Mouse (Mus musculus): ENCODE results near the gene Ears2.
"Not testable (repeated sequence)": the region's sequence is repeated elsewhere in the genome, so short reads cannot be mapped to it uniquely, and the experiment has no call there.

Gene Ears2

DNA sequence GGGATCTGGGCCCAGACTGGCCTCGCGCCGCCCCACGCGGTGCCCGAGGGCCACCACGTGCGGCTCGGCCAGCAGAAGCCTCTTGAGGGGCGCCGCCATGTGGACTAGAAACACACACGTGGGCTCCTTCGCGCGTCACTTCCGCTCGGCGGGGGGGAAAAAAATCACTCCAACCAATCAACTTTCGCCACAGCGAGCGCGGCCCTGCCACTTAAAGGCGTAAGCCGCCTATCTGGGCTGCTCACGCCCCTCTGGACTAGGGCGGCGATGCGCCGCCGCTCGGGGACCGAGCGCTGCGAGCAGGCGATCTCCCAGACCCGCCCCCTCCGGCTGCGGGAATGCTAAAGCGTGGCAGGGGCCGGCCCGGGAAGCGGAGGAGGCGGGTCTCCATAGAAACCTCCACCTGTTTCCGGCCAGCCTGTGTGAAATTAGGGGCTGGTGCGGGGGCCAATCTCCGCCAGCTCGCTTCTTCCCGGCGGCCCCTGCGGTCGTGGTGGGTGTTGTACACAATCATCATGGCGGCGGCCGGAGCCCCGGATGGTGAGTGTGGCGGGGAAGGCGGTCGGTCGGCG is at the start of gene Ears2, which contains the start of gene Ubfd1:
Gene Ears2, minus strand, starts transcription at position 319 of the 572 bp plus-strand sequence.
Gene Ubfd1, plus strand, starts transcription at position 231 of the 572 bp plus-strand sequence.
- in situ Hi-C loops (cut with MboI; ENCODE audit: low sequenced_read_pairs), result no loop called here

GRCm38 (mm10) chr7:122108206-122108605 is 41.1 kb upstream of the Ears2 start:
- in situ Hi-C loops (cut with MboI; ENCODE audit: low sequenced_read_pairs), result no loop called here

DNA sequence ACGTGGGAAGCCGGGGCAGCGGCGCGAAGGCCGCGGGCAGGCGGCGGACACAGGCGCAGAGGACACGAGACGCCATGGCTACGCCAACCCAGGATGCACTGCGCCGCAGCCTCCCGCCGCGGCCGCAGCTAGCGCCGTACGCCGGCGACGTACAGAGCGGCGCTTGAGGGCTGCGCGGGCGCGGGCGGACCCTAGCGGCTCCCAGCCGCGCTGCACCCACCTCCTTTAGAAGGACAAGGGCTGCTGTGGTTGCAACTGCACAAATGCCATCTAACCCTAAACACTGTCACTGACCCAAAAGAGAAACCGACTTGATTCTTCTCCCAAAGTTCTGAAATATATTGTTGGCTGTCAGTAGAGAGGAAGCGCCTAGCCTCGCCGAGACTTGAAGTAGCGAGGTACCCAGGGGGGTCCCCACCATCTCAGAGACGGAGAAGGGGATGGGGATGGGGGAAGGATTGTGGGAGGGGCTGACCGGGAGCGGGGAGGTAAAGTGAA is 34.7 kb upstream of the Ears2 start, which contains the start of gene Ndufab1:
Gene Ndufab1, minus strand, starts transcription at position 140 of the 498 bp plus-strand sequence.
- in situ Hi-C loops (cut with MboI; ENCODE audit: low sequenced_read_pairs), result no loop called here

GRCm38 (mm10) chr7:122101014-122101746 is 34.1 kb upstream of the Ears2 start:
- in situ Hi-C loops (cut with MboI; ENCODE audit: low sequenced_read_pairs), result not testable (repeated sequence)

- in situ Hi-C loops (cut with MboI; ENCODE audit: low sequenced_read_pairs), result no loop called here
Measured at GRCm38 (mm10) chr7:122099222-122099621, 32.2 kb upstream of the Ears2 start.

- in situ Hi-C loops (cut with MboI; ENCODE audit: low sequenced_read_pairs), result no loop called here
Measured at GRCm38 (mm10) chr7:122098009-122098408, 30.9 kb upstream of the Ears2 start.

DNA sequence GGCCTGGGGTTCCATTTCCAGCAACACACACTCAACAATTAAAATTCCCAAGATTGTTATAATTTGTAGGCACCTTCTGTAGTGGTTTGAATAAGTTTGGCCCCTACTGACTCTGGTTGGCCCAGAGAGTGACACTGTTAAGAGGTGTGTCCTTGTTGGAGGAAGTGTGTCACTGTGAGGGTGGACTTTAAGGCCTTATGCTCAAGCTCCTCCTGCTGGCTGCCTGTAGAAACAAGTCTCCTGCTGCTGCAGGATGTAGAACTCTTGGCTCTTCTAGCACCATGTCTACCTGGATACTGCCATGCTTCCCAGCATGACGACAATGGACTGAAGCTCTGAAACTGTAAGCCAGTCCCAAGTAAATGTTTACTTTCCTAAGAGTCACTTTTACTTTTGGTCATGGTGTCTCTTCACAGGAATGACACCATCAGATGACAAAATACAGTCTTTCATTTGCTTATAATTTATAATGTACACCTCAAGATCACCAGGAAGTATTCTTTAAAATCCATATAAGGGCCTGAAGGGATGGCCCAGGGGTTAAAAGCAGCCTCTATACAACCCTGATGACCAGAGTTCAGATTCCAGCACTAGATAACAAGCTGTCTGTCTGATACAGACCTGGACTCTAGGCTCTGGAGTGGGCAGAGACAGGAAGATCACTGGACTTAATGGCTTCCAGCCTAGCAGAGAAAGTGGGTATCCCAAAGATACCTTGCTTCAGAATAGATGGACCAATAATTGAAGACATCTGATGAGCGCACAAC is 27.7 kb upstream of the Ears2 start:
- in situ Hi-C loops (cut with MboI; ENCODE audit: low sequenced_read_pairs), result no loop called here

GRCm38 (mm10) chr7:122087195-122087982 is 20.3 kb upstream of the Ears2 start:
- in situ Hi-C loops (cut with MboI; ENCODE audit: low sequenced_read_pairs), result no loop called here

DNA sequence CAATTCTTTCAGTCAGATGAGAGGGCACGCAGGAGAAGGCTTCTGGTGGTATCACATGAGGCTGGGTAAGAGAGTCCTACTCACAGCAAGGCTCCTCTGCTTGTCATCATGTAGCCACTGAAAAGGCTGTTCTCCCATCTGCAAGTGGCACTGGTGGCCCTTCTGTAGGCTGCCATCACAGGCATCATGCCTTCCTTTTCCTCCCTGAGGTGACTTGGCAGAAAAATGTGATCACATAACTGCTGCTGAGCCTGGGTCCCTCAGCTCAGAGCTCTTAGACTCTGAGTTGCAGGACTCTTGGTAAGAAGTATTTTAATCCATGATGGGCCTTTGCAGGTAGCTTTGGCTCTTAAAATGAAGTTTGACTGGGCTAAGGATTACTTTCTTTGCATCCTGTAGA is 14.0 kb upstream of the Ears2 start:
- in situ Hi-C loops (cut with MboI; ENCODE audit: low sequenced_read_pairs), result no loop called here

DNA sequence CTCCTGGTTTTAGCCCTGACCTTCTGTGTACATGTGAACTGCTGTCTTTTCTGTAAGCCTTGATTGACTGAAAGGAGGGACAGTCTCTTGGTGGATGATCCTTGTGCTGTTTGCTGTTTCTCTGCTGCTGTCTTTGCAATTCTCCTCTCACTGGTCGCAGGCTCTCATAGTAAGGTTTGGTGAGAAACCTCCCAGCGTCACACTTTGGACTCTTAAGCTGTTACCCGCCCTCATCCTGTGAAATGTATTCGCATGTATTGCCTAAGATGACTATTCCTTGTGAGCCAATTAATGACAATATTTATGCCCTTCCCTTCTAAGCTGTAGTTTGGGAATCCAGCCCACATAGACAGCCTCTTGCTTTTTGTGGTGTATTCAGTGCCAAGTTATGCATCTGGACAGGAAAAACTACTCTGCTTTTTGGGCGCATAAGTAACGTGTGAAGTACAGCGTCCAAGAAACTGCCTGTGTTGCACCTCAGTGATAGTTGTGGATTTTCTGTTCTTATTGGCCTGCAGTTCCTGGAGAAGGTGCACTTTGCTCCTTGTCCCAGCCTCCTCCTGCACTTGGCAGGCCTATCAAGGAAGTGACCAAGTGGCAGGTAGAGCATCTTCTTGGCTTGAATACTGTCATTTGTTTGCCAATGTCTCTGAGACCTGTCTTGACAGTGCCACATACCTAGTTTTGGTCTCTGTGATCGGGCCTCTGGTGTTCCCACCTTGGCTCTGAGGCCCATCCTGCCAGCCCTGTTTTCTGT is 12.9 kb upstream of the Ears2 start:
- in situ Hi-C loops (cut with MboI; ENCODE audit: low sequenced_read_pairs), result no loop called here

GRCm38 (mm10) chr7:122074374-122074773 is 7.3 kb upstream of the Ears2 start:
- in situ Hi-C loops (cut with MboI; ENCODE audit: low sequenced_read_pairs), result no loop called here

GRCm38 (mm10) chr7:122067517-122068381 is 686 bp upstream of the Ears2 start:
- in situ Hi-C loops (cut with MboI; ENCODE audit: low sequenced_read_pairs), result no loop called here

- in situ Hi-C loops (cut with MboI; ENCODE audit: low sequenced_read_pairs), result no loop called here
Measured at GRCm38 (mm10) chr7:122066102-122066944, 740 bp downstream of the Ears2 start.

DNA sequence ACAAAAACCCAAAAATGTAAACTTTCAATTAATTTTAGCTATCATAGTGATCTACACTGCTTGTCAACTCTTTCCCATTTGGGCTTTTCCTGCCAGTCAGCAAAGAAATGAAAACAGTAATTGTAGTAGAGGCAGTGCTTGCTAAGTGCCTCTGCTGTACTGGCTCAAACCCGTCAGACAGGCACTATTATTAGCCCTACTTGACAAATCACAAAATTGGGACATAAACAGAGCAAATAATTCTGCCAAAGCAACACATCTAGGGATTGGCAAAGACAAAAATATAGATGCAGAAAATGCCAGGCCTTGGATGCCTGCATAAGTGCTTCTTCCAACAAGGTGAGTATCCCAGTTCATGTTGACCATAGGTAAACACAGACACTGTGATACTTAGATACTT is 1.4 kb downstream of the Ears2 start:
- in situ Hi-C loops (cut with MboI; ENCODE audit: low sequenced_read_pairs), result no loop called here

- in situ Hi-C loops (cut with MboI; ENCODE audit: low sequenced_read_pairs), result no loop called here
Measured at GRCm38 (mm10) chr7:122056633-122057032, 10.4 kb downstream of the Ears2 start.

DNA sequence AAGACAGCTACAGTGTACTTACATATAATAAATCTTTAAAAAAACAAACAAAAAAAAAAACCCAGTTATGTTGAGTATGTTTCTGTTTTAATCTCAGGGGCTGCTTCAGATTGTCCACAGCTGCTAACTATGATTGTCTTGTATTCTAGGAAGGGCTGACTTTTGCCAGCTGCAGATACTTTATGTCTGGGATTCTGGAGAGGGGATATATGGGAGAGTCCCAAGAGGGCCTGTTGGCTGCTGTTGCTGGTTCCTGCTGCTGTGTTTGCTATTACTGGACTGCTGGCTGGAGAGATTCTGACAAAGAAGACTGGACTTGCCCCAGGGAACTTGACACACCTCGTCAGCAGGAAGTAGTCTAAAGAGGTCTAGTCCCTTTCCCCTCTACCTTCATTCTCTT is 16.2 kb downstream of the Ears2 start:
- in situ Hi-C loops (cut with MboI; ENCODE audit: low sequenced_read_pairs), result no loop called here

DNA sequence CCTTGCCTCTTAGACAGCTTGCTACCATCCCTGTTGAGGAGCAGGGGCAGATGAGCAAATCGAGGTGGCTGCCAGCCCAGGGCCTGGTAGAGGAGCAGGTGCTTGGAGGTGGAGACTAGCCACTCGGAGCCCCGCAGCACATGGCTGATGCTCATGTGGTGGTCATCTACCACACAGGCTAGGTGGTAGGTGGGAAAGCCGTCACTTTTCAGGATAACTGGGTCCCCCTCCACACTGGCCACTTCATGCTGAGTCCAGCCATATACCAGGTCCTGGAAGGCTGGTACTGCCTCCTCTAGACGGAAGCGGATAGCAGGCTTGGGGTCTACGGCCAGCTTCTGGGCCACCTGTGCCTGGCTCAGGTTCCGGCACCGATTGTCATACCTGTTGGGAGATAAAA is 18.9 kb downstream of the Ears2 start:
- in situ Hi-C loops (cut with MboI; ENCODE audit: low sequenced_read_pairs), result no loop called here

DNA sequence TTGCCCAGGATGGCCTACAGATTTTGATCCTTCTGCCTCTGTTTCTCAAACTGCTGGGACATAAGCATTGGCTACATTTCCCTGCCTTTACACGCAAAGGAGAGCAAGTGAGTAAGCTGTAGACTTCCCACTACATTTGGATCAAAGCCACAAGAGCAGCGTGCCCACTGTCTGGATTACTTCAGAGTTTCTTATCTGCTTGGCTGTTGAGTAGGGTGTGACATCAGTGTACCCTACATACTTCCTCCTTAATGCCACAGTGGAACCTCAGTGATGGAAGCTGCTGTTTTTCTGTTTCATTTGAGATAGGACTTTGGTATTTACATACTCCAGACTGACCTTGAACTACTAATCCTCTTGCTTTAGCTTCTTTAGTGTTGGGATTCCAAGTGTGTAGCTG is 20.2 kb downstream of the Ears2 start:
- in situ Hi-C loops (cut with MboI; ENCODE audit: low sequenced_read_pairs), result no loop called here

All from CH12F3 (cell line).